In the genomic region with DNA sequence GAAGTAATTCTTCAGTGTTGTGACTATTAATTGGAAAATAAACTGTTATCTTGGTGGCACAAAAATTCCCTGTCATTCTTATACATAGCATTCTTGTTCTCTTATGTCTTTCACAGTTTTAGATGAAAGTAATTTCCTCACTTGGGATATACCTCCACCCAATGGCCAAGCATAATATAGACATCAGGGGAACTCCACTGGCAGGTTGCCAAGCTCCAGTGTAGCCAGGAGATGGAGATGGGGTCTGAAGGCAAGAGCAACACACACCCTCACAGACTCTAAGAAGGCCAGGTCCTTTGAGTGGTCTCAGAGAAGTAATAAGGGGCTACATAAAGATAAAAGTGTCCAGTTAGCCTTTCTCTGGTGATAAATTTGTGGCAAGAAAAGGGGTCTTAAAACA, we compare ENCODE assay signal across 9 mouse cellular contexts. TPM values are rescaled to one million over a fixed set of nuclear protein-coding genes. Genes with fewer than 3 reads are reported as not detected.
DNase-seq lines count a peak whose midpoint lies in the region; ATAC-seq lines count a peak whose summit lies in the region.
"Had no signal": no experiment of that assay in that cellular context is flagged by ENCODE, and none has a peak within 500 bp of the region (broad histone marks: within the 10 kb centered on the region; RNA-seq: fewer than 3 reads in every experiment).

No protein-coding gene starts in this region.

- H3K27ac ChIP-seq in hindbrain, embryonic 11.5 days (ENCODE audit: low read depth, low read length) = no peak overlapping the region
- H3K27ac ChIP-seq in hindbrain, embryonic 12.5 days = no peak overlapping the region
- no peak overlapping the region for H3K27ac ChIP-seq in forebrain, embryonic 15.5 days (replicated peaks)
- H3K27ac ChIP-seq: embryonic facial prominence, embryonic 15.5 days had no signal

- H3K4me3 ChIP-seq in hindbrain, embryonic 11.5 days (ENCODE audit: low read depth, low read length) = no peak overlapping the region
- no peak overlapping the region for H3K4me3 ChIP-seq in hindbrain, embryonic 12.5 days
- 0 out of 2 replicates have a peak overlapping the region, but pooled peaks have one; percentile 1 for H3K4me3 ChIP-seq in forebrain, embryonic 15.5 days
- H3K4me3 ChIP-seq: embryonic facial prominence, embryonic 15.5 days had no signal

- no peaks in the 10 kb centered on the region for H3K27me3 ChIP-seq in hindbrain, embryonic 11.5 days (ENCODE audit: control insufficient read depth, insufficient read depth, low read length)
- H3K27me3 ChIP-seq in hindbrain, embryonic 12.5 days = no peaks in the 10 kb centered on the region
- no peaks in the 10 kb centered on the region for H3K27me3 ChIP-seq in forebrain, embryonic 15.5 days

- ATAC-seq in hindbrain, embryonic 11.5 days (ENCODE audit: low FRiP score) = no peak
- no peak for ATAC-seq in hindbrain, embryonic 12.5 days (ENCODE audit: low FRiP score)
- no peak for ATAC-seq in forebrain, embryonic 15.5 days (replicated peaks)
- ATAC-seq in CD4-positive, CD25-positive, alpha-beta regulatory T cell, adult 4 months = no peak

- H3K36me3 ChIP-seq in hindbrain, embryonic 11.5 days (ENCODE audit: control insufficient read depth, insufficient read depth, low read length) = no peaks in the 10 kb centered on the region
- no peaks in the 10 kb centered on the region for H3K36me3 ChIP-seq in hindbrain, embryonic 12.5 days
- no peaks in the 10 kb centered on the region for H3K36me3 ChIP-seq in forebrain, embryonic 15.5 days
- H3K36me3 ChIP-seq: embryonic facial prominence, embryonic 15.5 days had no signal

- no peak overlapping the region for H3K4me2 ChIP-seq in hindbrain, embryonic 11.5 days (replicated peaks; ENCODE audit: low read depth, low read length)
- H3K4me2 ChIP-seq in hindbrain, embryonic 12.5 days (replicated peaks) = no peak overlapping the region
- peak overlapping the region; percentile 12 for H3K4me2 ChIP-seq in forebrain, embryonic 15.5 days (replicated peaks)
- H3K4me2 ChIP-seq: embryonic facial prominence, embryonic 15.5 days had no signal

- H3K9me3 ChIP-seq in hindbrain, embryonic 11.5 days (ENCODE audit: control insufficient read depth, low read length) = no peaks in the 10 kb centered on the region
- H3K9me3 ChIP-seq in hindbrain, embryonic 12.5 days (replicated peaks) = no peaks in the 10 kb centered on the region
- H3K9me3 ChIP-seq in forebrain, embryonic 15.5 days = no peaks in the 10 kb centered on the region
- H3K9me3 ChIP-seq: embryonic facial prominence, embryonic 15.5 days had no signal

- intact Hi-C loops in left cerebral cortex, postnatal 25 days (cut with DNase I) = loop anchor here (2.0 to 10.0 kb wide), 4 partner anchors 172 to 1478 kb away; a partner anchor contains a TSS

- no peak overlapping the region for H3K9ac ChIP-seq in hindbrain, embryonic 11.5 days (ENCODE audit: low read depth, low read length)
- H3K9ac ChIP-seq in hindbrain, embryonic 12.5 days = no peak overlapping the region
- no peak overlapping the region for H3K9ac ChIP-seq in forebrain, embryonic 15.5 days (replicated peaks)
- H3K9ac ChIP-seq: embryonic facial prominence, embryonic 15.5 days had no signal

- no peaks in the 10 kb centered on the region for H3K4me1 ChIP-seq in hindbrain, embryonic 11.5 days (replicated peaks; ENCODE audit: control insufficient read depth, insufficient read depth, low read length)
- no peaks in the 10 kb centered on the region for H3K4me1 ChIP-seq in hindbrain, embryonic 12.5 days
- peaks cover 26% of the 10 kb centered on the region for H3K4me1 ChIP-seq in forebrain, embryonic 15.5 days

- peak; percentile 52 for DNase-seq in hindbrain, embryonic 11.5 days (ENCODE audit: low spot score)
- DNase-seq in left cerebral cortex, postnatal 25 days (ENCODE audit: low spot score in 2 of 2) = peak; percentile 67 to 70
- peak; percentile 64 to 71 for DNase-seq in right cerebral cortex, adult 2 months (ENCODE audit: low spot score in 2 of 2)
- no peak for DNase-seq in thymus, postnatal 36 days
- DNase-seq in yolk sac, embryonic 10.5 days (ENCODE audit: low spot score) = no peak

RNA-seq across cellular contexts. Expression of a gene that starts 3.2 kb away (rescaled TPM):
- 3.5 and 4.3 TPM in 2 replicates for polyA plus RNA-seq in hindbrain, embryonic 11.5 days (2014; fragmentation: Nextera tagmentation; extraction: Ambion mirVana)
- polyA plus RNA-seq in hindbrain, embryonic 12.5 days (2016; fragmentation: Nextera tagmentation; extraction: Ambion mirVana) = 10.6 and 11.3 TPM in 2 replicates
- polyA plus RNA-seq in forebrain, embryonic 15.5 days (2015; fragmentation: Nextera tagmentation; extraction: Ambion mirVana) = 47.6 and 57.9 TPM in 2 replicates
- 10 to 100 TPM; 94.7 to 94.8 TPM for total RNA-seq in left cerebral cortex, postnatal 25 days (2021)
- not detected for polyA plus RNA-seq in CD4-positive, CD25-positive, alpha-beta regulatory T cell, adult 4 months (2017; shearing (Covaris generic))

Comparison
In these comparisons a context has a peak if more than half of its experiments do, and no peak if none do; other contexts are left out.
1. DNase-seq: peak in hindbrain, embryonic 11.5 days (single experiment), left cerebral cortex, postnatal 25 days (2 of 2) and right cerebral cortex, adult 2 months (2 of 2); none in thymus, postnatal 36 days (0 of 2) and yolk sac, embryonic 10.5 days (single experiment).